Mouse (Mus musculus) spleen, postnatal 10 days (tissue): ENCODE measurements around the gene Trit1.
"Not testable (repeated sequence)": the region's sequence is repeated elsewhere in the genome, so short reads cannot be mapped to it uniquely, and the experiment has no call there.

Source experiments
- DNase-seq, 2 experiments: peaks; one replicate each; pipeline ENCODE4 v3.0.0; 2021 to 2022; ENCODE audit warnings: low spot score in 2 of 2

Gene Trit1

GRCm38 (mm10) chr4:123016451-123016957 is at the start of gene Trit1:
TSS of gene Trit1 (plus strand) at chr4:123016597.
- DNase-seq: peak; percentile 84 to 94

GRCm38 (mm10) chr4:122968106-122968505 is 48.3 kb upstream of the Trit1 start:
- no peak for DNase-seq

- no peak for DNase-seq
Measured at GRCm38 (mm10) chr4:122971191-122971590, 45.2 kb upstream of the Trit1 start.

- no peak for DNase-seq
Measured at GRCm38 (mm10) chr4:122971646-122972045, 44.8 kb upstream of the Trit1 start.

- no peak for DNase-seq
Measured at GRCm38 (mm10) chr4:122972056-122972455, 44.3 kb upstream of the Trit1 start.

- no peak for DNase-seq
Measured at GRCm38 (mm10) chr4:122974976-122975520, 41.3 kb upstream of the Trit1 start.

GRCm38 (mm10) chr4:122976885-122977284 is 39.5 kb upstream of the Trit1 start:
- no peak for DNase-seq

GRCm38 (mm10) chr4:122978850-122979249 is 37.5 kb upstream of the Trit1 start:
- no peak for DNase-seq

- DNase-seq: no peak
Measured at GRCm38 (mm10) chr4:122979826-122980225, 36.6 kb upstream of the Trit1 start.

- DNase-seq: no peak
Measured at GRCm38 (mm10) chr4:122980684-122981083, 35.7 kb upstream of the Trit1 start.

GRCm38 (mm10) chr4:122981238-122981637 is 35.2 kb upstream of the Trit1 start:
- no peak for DNase-seq

- DNase-seq: no peak
Measured at GRCm38 (mm10) chr4:122981930-122982329, 34.5 kb upstream of the Trit1 start.

- no peak for DNase-seq
Measured at GRCm38 (mm10) chr4:122982537-122982936, 33.9 kb upstream of the Trit1 start.

- peak in 1 of 2 experiments; percentile 23 for DNase-seq
Measured at GRCm38 (mm10) chr4:122983486-122984261, 32.7 kb upstream of the Trit1 start.

GRCm38 (mm10) chr4:122985110-122985509 is 31.3 kb upstream of the Trit1 start:
- DNase-seq: peak in 1 of 2 experiments; percentile 45

GRCm38 (mm10) chr4:122987421-122987820 is 29.0 kb upstream of the Trit1 start:
- no peak for DNase-seq

- not testable (repeated sequence) for DNase-seq
Measured at GRCm38 (mm10) chr4:122988004-122988403, 28.4 kb upstream of the Trit1 start.

- DNase-seq: no peak
Measured at GRCm38 (mm10) chr4:122991177-122991576, 25.2 kb upstream of the Trit1 start.

GRCm38 (mm10) chr4:122992276-122992675 is 24.1 kb upstream of the Trit1 start:
- no peak for DNase-seq

GRCm38 (mm10) chr4:122995404-122996220 is 20.8 kb upstream of the Trit1 start, which contains the start of gene Mycl:
TSS of gene Mycl (plus strand) at chr4:122995652.
- DNase-seq: peak; percentile 75 to 90

- DNase-seq: peak; percentile 26 to 52
Measured at GRCm38 (mm10) chr4:122996221-122996617, 20.2 kb upstream of the Trit1 start.
